Mouse (Mus musculus): ENCODE data around the gene Ctbp2.

- TF ChIP-seq GATA1 (IDR thresholded peaks at IDR 0.05; ENCODE audit: borderline replicate concordance, low read length) (no peak), FLI1 (IDR thresholded peaks at IDR 0.05; ENCODE audit: low read length) (no peak)
These were observed 183.6 kb downstream of the Ctbp2 start for GRCm38 (mm10) chr7:132940569-132940968.

Data from megakaryocyte, embryonic 14.5 days (primary cell).